Mouse (Mus musculus) heart, adult 2 months (tissue): ENCODE results near the gene Rpf2. TPM values are rescaled to one million over a fixed set of nuclear protein-coding genes. Genes with fewer than 3 reads are reported as not detected.

ENCODE experiments used
- DNase-seq, 2 experiments: peaks; one replicate each; pipeline ENCODE4 v3.0.0; 2021
- H3K27ac ChIP-seq: fragments of 200-600 bp; 2 replicates; pipeline ENCODE4 v1.8.1; 2022
- H3K27me3 ChIP-seq: fragments of 200-500 bp; 2 replicates; pipeline ENCODE4 v1.6.1; 2012; ENCODE audit warnings: mild to moderate bottlenecking, low read length, inconsistent platforms, mixed read lengths; ENCODE audit not compliant: control insufficient read depth, insufficient read depth
- H3K36me3 ChIP-seq: fragments of 200-500 bp; 2 replicates; pipeline ENCODE4 v1.6.1; 2012; ENCODE audit warnings: low read length, inconsistent platforms; ENCODE audit not compliant: control insufficient read depth, insufficient read depth
- H3K4me1 ChIP-seq: fragments of 200-500 bp; 2 replicates; pipeline ENCODE4 v1.6.1; 2011; ENCODE audit warnings: low read length; ENCODE audit not compliant: control insufficient read depth, insufficient read depth
- H3K4me3 ChIP-seq: fragments of 200-600 bp; 2 replicates; pipeline ENCODE4 v1.8.1; 2022
- H3K79me2 ChIP-seq: fragments of 200-500 bp; replicated peaks from 2 replicates; pipeline ENCODE4 v1.6.1; 2012; ENCODE audit warnings: mild to moderate bottlenecking, inconsistent platforms, low read length, moderate library complexity, mixed read lengths; ENCODE audit not compliant: control insufficient read depth, insufficient read depth
- H3K9ac ChIP-seq: fragments of 200-500 bp; 2 replicates; pipeline ENCODE4 v1.6.1; 2012; ENCODE audit warnings: low read depth, mild to moderate bottlenecking, control low read depth, inconsistent platforms, low read length, mixed read lengths
- CTCF ChIP-seq: fragments of 200-600 bp; IDR thresholded peaks from 2 replicates; pipeline ENCODE4 v1.8.1; 2022; ENCODE audit warnings: antibody characterized with exemption, mild to moderate bottlenecking, moderate library complexity
- EP300 ChIP-seq: fragments of 200-500 bp; IDR thresholded peaks from 2 replicates; pipeline ENCODE4 v1.6.1; 2011; ENCODE audit warnings: low read depth, low read length, control low read depth; ENCODE audit not compliant: insufficient read depth
- POLR2A ChIP-seq: fragments of 200-500 bp; IDR thresholded peaks from 2 replicates; pipeline ENCODE4 v1.6.1; 2011; ENCODE audit warnings: mild to moderate bottlenecking, low read depth, low read length, control low read depth; ENCODE audit not compliant: insufficient read depth
- WGBS: fragments of 180-500 bp; shearing (Covaris S2); methylation state at CpG from one replicate; pipeline ENCODE4 v1.1.7; 2018; 5-methylcytosine and 5-hydroxymethylcytosine counted together
- intact Hi-C: fragments of 180-260 bp; cut with DNase I; formaldehyde crosslinking; loops from one replicate; pipeline ENCODE4 v1.15.1; 2025
- polyA plus RNA-seq: library from polyadenylated mRNA; depleted of rRNA; stranded (reverse); fragments of >200 nt; gene quantifications from 2 replicates; pipeline ENCODE4 v1.2.3, GENCODE M21; 2012
- total RNA-seq, 2 experiments: library from RNA; stranded (reverse); gene quantifications; 2 replicates each; pipeline ENCODE4 v1.2.3; 2021

Rpf2 gene
- total and polyA plus RNA-seq, 3 experiments: 2.5 to 12.4 (median 9.4) TPM

DNA sequence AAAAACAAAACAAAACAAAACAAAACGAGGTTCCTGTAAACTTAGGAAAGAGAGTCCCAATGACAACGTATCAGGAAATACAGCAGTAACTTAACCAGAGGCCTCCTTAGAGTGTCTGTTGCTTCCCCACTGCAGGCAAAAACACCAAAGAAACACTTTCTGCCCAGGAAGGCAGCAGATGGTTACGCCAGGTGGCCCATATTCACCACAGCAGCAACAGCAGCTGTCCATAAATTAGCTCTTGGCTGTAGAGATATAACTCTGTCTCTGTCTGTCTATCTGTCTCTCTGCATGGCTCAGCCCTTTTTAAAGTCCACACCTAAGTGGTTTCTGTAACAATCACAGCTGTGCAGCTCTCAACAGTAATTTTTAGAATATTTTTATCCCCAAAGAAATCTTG lies 28.0 kb downstream of the Rpf2 start:
- intact Hi-C loops: no loop called here
- no peak overlapping the region for H3K9ac ChIP-seq
- H3K36me3 ChIP-seq: no peaks in the 10 kb centered on the region
- H3K79me2 ChIP-seq: no peaks in the 10 kb centered on the region
- WGBS: 76% methylated on average over 3 of the region's 3 CpGs
- H3K4me3 ChIP-seq: no peak overlapping the region
- no peaks in the 10 kb centered on the region for H3K4me1 ChIP-seq
- no peak overlapping the region for H3K27ac ChIP-seq
- DNase-seq: no peak
- H3K27me3 ChIP-seq: no peaks in the 10 kb centered on the region
- no peak for TF ChIP-seq EP300
- no peak for TF ChIP-seq POLR2A
- no peak for TF ChIP-seq CTCF

DNA sequence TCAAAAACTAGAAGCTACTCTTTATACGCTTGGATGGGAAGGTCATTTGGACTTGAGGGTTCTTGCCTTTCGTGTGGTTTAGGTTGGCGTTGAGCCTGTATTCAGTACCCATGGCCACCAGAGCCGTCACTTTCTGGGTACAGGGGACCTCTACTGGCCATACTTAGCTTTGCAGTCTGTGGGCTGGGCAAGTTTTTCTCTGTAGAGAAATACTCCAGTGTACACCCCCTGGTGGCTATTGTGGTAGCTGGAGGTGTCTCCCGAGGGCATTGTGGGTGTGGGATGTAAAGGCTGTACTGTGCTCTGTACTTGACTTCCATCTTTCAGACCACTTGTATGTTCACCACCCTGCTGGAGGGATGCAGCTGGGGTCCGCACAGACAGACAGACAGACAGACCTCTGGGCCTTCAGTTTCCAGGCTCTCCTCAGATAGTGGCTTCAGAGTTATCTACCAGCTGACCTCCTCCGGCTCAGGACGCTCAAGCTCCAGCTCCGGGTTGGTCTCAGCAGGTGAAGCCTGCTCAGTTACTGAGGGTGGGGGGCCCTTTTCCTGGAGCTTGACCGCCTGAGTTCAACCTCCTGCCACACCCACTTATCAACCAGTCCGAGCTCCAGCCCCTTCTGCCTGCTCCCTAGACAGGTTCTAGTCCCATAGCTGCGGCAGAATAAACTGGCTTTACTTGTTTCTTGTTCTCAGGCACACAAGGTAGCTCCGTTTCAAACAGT lies 34.2 kb downstream of the Rpf2 start:
- Histone ChIP-seq H3K9ac (no peak overlapping the region), H3K79me2 (no peaks in the 10 kb centered on the region), H3K36me3 (no peaks in the 10 kb centered on the region), H3K27me3 (no peaks in the 10 kb centered on the region), H3K4me3 (no peak overlapping the region), H3K4me1 (no peaks in the 10 kb centered on the region), H3K27ac (no peak overlapping the region)
- TF ChIP-seq POLR2A (no peak), EP300 (peak; percentile 82), CTCF (peak; percentile 92)
- DNase-seq: peak; percentile 83 to 87
- intact Hi-C loops: loop anchor here (1.0 to 5.0 kb wide), 3 partner anchors 70 to 158 kb away; partner anchors contain the start of gene Slc16a10
- 29% methylated on average over 13 of the region's 13 CpGs for WGBS

DNA sequence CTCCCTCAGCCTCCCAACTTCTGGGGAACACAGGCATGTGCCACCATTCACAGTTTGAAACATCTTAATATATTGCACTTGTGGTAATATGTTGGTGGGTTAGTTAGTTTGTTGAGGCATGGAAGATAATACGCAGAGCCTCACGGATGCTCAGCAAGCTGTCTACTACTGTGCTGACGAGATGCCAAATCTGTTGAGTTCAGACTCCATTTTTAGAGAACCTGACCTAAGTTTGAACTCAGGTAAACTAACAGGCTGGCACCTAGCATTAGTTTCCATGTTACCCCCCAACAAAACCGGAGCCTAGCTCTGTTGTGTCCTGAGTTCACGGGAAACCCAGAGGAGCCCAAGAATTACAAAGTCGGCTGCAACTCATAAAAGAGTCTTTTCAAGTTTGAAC lies 51.8 kb downstream of the Rpf2 start:
- 76% methylated on average over 6 of the region's 6 CpGs for WGBS
- TF ChIP-seq CTCF: no peak
- TF ChIP-seq EP300: no peak
- no peak for TF ChIP-seq POLR2A

DNA sequence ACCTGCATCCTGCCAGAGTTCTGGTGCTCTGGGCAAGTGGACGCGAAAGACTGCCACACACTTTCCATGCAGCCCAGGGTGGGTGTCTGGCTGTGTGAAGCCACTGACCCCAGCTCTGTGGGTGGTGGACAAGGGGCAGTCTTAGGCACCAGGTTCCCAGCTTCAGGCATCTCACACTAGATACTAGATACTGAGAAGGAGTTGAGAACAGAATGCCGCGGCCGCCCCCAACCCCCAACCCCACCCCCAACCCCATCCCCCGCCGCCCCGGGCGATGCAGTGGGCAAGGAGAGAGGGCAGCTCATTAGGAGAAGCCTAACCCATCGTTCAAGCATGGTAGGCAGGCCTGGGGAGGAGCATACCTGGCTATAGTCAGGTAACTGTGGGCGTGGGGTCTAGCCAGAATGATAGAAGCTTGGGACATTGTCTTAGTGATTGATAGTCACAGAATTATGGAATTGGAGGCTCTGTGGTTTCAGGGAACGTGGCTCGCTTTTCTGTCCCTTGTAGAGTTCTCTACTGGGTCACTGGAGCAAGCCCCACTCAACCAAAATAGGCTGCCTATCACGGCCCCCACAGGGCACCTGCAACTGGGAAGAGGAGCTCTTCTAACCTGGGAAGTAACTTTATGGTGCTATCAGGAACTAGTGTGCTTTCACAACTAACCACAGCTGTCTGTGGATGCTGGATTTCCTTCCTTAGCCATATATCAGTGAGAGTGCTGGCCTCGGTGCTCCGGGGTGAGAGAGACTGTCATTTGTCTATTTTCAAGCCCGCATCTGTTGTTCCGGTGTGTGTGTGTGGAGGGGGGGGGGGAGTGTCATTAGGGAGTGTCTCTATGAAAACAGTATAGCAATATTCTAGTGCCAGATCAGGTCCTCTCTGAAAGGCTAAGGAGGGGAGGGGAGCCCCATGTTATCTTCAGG lies 54.6 kb downstream of the Rpf2 start:
- TF ChIP-seq EP300 (no peak), CTCF (no peak), POLR2A (no peak)
- no peak overlapping the region for H3K27ac ChIP-seq
- 54% methylated on average over 18 of the region's 18 CpGs for WGBS
- no peaks in the 10 kb centered on the region for H3K4me1 ChIP-seq
- intact Hi-C loops: no loop called here
- no peak overlapping the region for H3K9ac ChIP-seq
- no peak overlapping the region for H3K4me3 ChIP-seq
- H3K79me2 ChIP-seq: no peaks in the 10 kb centered on the region
- DNase-seq: no peak
- no peaks in the 10 kb centered on the region for H3K36me3 ChIP-seq
- no peaks in the 10 kb centered on the region; the same call in 1 of the 2 replicates for H3K27me3 ChIP-seq

More for the DNA sequence above, 51.8 kb downstream of the Rpf2 start:
- intact Hi-C loops: no loop called here
- H3K79me2 ChIP-seq: no peaks in the 10 kb centered on the region
- H3K36me3 ChIP-seq: no peaks in the 10 kb centered on the region
- no peak overlapping the region for H3K9ac ChIP-seq
- no peaks in the 10 kb centered on the region for H3K4me1 ChIP-seq
- no peak for DNase-seq
- no peak overlapping the region for H3K27ac ChIP-seq
- H3K4me3 ChIP-seq: no peak overlapping the region
- H3K27me3 ChIP-seq: no peaks in the 10 kb centered on the region; the same call in 1 of the 2 replicates

DNA sequence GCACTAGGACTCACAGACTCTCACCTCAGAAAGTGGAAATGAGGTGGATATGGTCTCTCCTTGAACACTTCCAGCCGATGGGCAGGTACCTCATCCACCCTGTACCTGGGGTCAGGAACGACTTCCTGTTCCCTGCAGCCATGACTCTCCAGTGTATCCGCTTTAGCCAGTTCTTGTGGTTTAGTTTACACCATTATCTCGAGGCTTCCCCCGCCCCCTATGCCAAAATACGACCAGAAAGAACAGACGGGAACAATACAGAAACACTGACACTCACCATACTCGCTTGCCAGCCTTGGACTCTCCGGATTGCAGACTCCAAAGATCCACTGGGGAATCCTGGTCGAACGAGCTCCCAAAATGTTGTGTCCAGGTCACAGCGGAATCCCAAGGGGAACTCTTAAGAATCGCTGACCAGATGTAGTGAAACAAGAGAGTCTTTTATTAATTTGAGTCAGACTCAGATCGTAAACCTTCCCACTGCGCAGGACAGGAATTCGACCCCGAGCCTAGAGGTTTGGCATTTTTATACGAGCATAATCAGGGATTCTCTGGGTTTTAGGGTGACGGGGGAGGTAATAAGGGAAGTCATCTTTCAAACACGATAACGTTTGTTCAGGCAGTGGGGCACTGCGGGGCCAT lies 55.4 kb downstream of the Rpf2 start:
- no peak for DNase-seq
- 44% methylated on average over 22 of the region's 22 CpGs for WGBS
- no peak overlapping the region for H3K9ac ChIP-seq
- H3K4me1 ChIP-seq: no peaks in the 10 kb centered on the region
- H3K4me3 ChIP-seq: no peak overlapping the region
- H3K27me3 ChIP-seq: no peaks in the 10 kb centered on the region; the same call in 1 of the 2 replicates
- H3K36me3 ChIP-seq: no peaks in the 10 kb centered on the region
- intact Hi-C loops: no loop called here
- H3K79me2 ChIP-seq: no peaks in the 10 kb centered on the region
- no peak overlapping the region for H3K27ac ChIP-seq
- TF ChIP-seq EP300: no peak
- no peak for TF ChIP-seq CTCF
